Mouse (Mus musculus): ENCODE results near the gene Gm20517. TPM values are rescaled to one million over a fixed set of nuclear protein-coding genes. Genes with fewer than 3 reads are reported as not detected.

Gm20517 gene
- polyA plus RNA-seq, 1 experiment, result 1.3 TPM

GRCm38 (mm10) chr17:47710036-47710435 is 98.6 kb downstream of the Gm20517 start:
- Histone ChIP-seq H3K4me3 (ENCODE audit: insufficient read depth, poor library complexity, severe bottlenecking) (no peak overlapping the region), H3K27me3 (ENCODE audit: control insufficient read depth, insufficient read depth, insufficient read length) (peaks cover 29% of the 10 kb centered on the region), H3ac (ENCODE audit: control insufficient read depth, insufficient read length, low read depth) (no peak overlapping the region), H3K79me2 (ENCODE audit: control insufficient read depth, insufficient read depth) (no peaks in the 10 kb centered on the region), H3K79me3 (ENCODE audit: low read depth) (no peaks in the 10 kb centered on the region), H3K36me3 (ENCODE audit: control insufficient read depth, insufficient read depth) (no peaks in the 10 kb centered on the region)
- TF ChIP-seq MYOD1 (IDR thresholded peaks at IDR 0.05; ENCODE audit: control insufficient read depth, insufficient read length, low read depth) (no peak), CEBPB (IDR thresholded peaks at IDR 0.05; ENCODE audit: low read depth) (no peak), MAX (IDR thresholded peaks at IDR 0.05) (no peak), FOSL1 (IDR thresholded peaks at IDR 0.05; ENCODE audit: insufficient read depth, low read length, poor library complexity, severe bottlenecking) (no peak), CTCF (IDR thresholded peaks at IDR 0.05; ENCODE audit: control insufficient read depth, insufficient read depth, insufficient read length) (no peak), USF1 (IDR thresholded peaks at IDR 0.05; ENCODE audit: low read depth) (no peak), MYOG (IDR thresholded peaks at IDR 0.05; ENCODE audit: control insufficient read depth, extremely low read depth, insufficient read length) (no peak)

GRCm38 (mm10) chr17:47711883-47712282 is 100.5 kb downstream of the Gm20517 start:
- TF ChIP-seq MAX (IDR thresholded peaks at IDR 0.05), result no peak
- no peak for TF ChIP-seq USF1 (IDR thresholded peaks at IDR 0.05; ENCODE audit: low read depth)
- no peak for TF ChIP-seq FOSL1 (IDR thresholded peaks at IDR 0.05; ENCODE audit: insufficient read depth, low read length, poor library complexity, severe bottlenecking)
- TF ChIP-seq MYOG (IDR thresholded peaks at IDR 0.05; ENCODE audit: control insufficient read depth, extremely low read depth, insufficient read length), result no peak
- TF ChIP-seq MYOD1 (IDR thresholded peaks at IDR 0.05; ENCODE audit: control insufficient read depth, insufficient read length, low read depth), result no peak
- no peak for TF ChIP-seq CTCF (IDR thresholded peaks at IDR 0.05; ENCODE audit: control insufficient read depth, insufficient read depth, insufficient read length)
- TF ChIP-seq CEBPB (IDR thresholded peaks at IDR 0.05; ENCODE audit: low read depth), result no peak
- Histone ChIP-seq H3K36me3 (ENCODE audit: control insufficient read depth, insufficient read depth) (no peaks in the 10 kb centered on the region), H3K4me3 (ENCODE audit: insufficient read depth, poor library complexity, severe bottlenecking) (no peak overlapping the region), H3ac (ENCODE audit: control insufficient read depth, insufficient read length, low read depth) (no peak overlapping the region), H3K79me2 (ENCODE audit: control insufficient read depth, insufficient read depth) (no peaks in the 10 kb centered on the region), H3K79me3 (ENCODE audit: low read depth) (no peaks in the 10 kb centered on the region), H3K27me3 (ENCODE audit: control insufficient read depth, insufficient read depth, insufficient read length) (peaks cover 48% of the 10 kb centered on the region)

DNA sequence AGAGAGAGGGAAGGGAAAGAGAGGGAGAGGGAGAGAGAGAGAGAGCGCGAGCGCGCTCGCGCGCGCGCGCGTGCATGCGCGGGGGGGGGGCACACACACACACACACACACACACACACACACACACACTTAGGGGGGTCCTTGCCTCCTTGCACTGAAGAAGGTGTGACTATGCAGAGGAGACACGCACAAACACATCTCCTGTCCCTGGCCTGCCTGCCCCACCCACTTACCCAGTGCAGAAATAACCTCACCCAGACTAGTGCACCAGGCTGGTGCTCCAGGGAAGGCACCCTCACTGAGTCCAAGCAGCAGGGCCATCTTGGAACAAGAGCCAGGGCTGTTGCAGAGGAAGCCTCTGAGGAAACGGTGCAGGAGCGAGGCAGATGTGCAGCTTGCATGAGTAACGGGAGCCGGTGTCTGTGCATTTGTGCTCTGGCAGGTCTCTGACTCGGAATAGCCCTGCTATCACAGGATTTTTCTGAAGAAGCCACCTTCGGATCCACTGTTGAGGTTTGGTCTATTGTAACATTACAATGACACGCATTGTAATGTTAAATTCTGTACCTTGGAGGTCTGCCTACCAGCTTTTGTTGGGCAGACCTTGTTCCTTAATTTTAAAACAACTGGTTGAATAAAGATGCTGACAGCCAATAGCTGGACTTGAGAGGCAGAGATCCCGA is 101.6 kb downstream of the Gm20517 start:
- Histone ChIP-seq H3K79me3 (ENCODE audit: low read depth) (no peaks in the 10 kb centered on the region), H3K4me3 (ENCODE audit: insufficient read depth, poor library complexity, severe bottlenecking) (no peak overlapping the region), H3K27me3 (ENCODE audit: control insufficient read depth, insufficient read depth, insufficient read length) (peaks cover 48% of the 10 kb centered on the region), H3K79me2 (ENCODE audit: control insufficient read depth, insufficient read depth) (no peaks in the 10 kb centered on the region), H3ac (ENCODE audit: control insufficient read depth, insufficient read length, low read depth) (no peak overlapping the region), H3K36me3 (ENCODE audit: control insufficient read depth, insufficient read depth) (no peaks in the 10 kb centered on the region)
- TF ChIP-seq MYOD1 (IDR thresholded peaks at IDR 0.05; ENCODE audit: control insufficient read depth, insufficient read length, low read depth) (no peak), CEBPB (IDR thresholded peaks at IDR 0.05; ENCODE audit: low read depth) (no peak), FOSL1 (IDR thresholded peaks at IDR 0.05; ENCODE audit: insufficient read depth, low read length, poor library complexity, severe bottlenecking) (no peak), MAX (IDR thresholded peaks at IDR 0.05) (no peak), MYOG (IDR thresholded peaks at IDR 0.05; ENCODE audit: control insufficient read depth, extremely low read depth, insufficient read length) (no peak), USF1 (IDR thresholded peaks at IDR 0.05; ENCODE audit: low read depth) (no peak)

DNA sequence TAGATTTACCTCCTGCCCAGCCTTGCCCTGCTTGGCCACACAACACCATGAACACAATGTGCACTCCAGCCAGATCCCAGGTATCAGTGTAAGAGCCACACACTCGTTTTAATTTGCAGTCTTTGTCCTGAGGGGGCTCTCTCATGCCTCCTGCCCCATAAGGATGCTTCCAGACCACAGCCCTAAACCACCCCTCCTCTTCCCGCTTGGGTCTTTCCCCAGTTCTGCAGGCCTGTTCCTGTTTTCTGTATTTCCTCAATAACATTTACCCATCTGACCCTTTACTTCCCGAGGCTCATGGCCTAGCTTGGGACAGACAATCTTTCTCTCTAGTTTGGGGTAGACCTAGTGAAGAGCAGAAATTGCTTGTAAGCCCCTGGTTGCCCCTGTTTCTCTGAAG is 103.6 kb downstream of the Gm20517 start:
- no peak overlapping the region for H3ac ChIP-seq (ENCODE audit: control insufficient read depth, insufficient read length, low read depth)
- no peak for TF ChIP-seq MYOG (IDR thresholded peaks at IDR 0.05; ENCODE audit: control insufficient read depth, extremely low read depth, insufficient read length)
- TF ChIP-seq CEBPB (IDR thresholded peaks at IDR 0.05; ENCODE audit: low read depth), result no peak
- TF ChIP-seq MYOD1 (IDR thresholded peaks at IDR 0.05; ENCODE audit: control insufficient read depth, insufficient read length, low read depth), result no peak
- no peak for TF ChIP-seq MAX (IDR thresholded peaks at IDR 0.05)

DNA sequence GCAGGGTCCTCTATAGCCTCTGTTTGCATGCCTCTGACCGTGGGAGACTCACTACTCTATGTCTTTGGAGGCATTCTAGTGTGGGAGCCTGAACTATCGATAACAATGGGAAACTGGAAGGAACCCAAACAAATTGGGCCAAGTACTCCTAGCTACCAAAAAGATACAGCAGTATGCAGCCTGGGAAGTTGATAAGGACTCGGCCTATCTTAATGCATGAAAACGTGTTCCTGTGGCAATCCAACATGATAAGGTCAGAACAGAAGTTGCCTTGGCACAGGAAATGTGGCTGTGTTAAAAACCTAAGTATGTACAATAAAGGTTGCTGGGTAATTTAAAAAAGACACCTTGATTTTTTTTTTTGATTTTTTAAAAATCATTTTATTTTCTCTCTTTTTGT is 109.8 kb downstream of the Gm20517 start:
- no peaks in the 10 kb centered on the region for H3K79me2 ChIP-seq (ENCODE audit: control insufficient read depth, insufficient read depth)
- no peak overlapping the region for H3K4me3 ChIP-seq (ENCODE audit: insufficient read depth, poor library complexity, severe bottlenecking)
- no peaks in the 10 kb centered on the region for H3K36me3 ChIP-seq (ENCODE audit: control insufficient read depth, insufficient read depth)
- peaks cover 25% of the 10 kb centered on the region for H3K27me3 ChIP-seq (ENCODE audit: control insufficient read depth, insufficient read depth, insufficient read length)
- no peak overlapping the region for H3ac ChIP-seq (ENCODE audit: control insufficient read depth, insufficient read length, low read depth)
- H3K79me3 ChIP-seq (ENCODE audit: low read depth), result no peaks in the 10 kb centered on the region
- TF ChIP-seq FOSL1 (IDR thresholded peaks at IDR 0.05; ENCODE audit: insufficient read depth, low read length, poor library complexity, severe bottlenecking), result no peak
- TF ChIP-seq CEBPB (IDR thresholded peaks at IDR 0.05; ENCODE audit: low read depth), result no peak
- TF ChIP-seq USF1 (IDR thresholded peaks at IDR 0.05; ENCODE audit: low read depth), result no peak

More for the DNA sequence above, 103.6 kb downstream of the Gm20517 start:
- Histone ChIP-seq H3K36me3 (ENCODE audit: control insufficient read depth, insufficient read depth) (no peaks in the 10 kb centered on the region), H3K27me3 (ENCODE audit: control insufficient read depth, insufficient read depth, insufficient read length) (peaks cover 40% of the 10 kb centered on the region), H3K79me2 (ENCODE audit: control insufficient read depth, insufficient read depth) (no peaks in the 10 kb centered on the region), H3K79me3 (ENCODE audit: low read depth) (no peaks in the 10 kb centered on the region), H3K4me3 (ENCODE audit: insufficient read depth, poor library complexity, severe bottlenecking) (no peak overlapping the region)

- Histone ChIP-seq H3K79me2 (ENCODE audit: control insufficient read depth, insufficient read depth) (no peaks in the 10 kb centered on the region), H3K36me3 (ENCODE audit: control insufficient read depth, insufficient read depth) (no peaks in the 10 kb centered on the region), H3ac (ENCODE audit: control insufficient read depth, insufficient read length, low read depth) (no peak within 1 kb of the TSS), H3K27me3 (ENCODE audit: control insufficient read depth, insufficient read depth, insufficient read length) (peaks cover 49% of the 10 kb centered on the region), H3K4me3 (ENCODE audit: insufficient read depth, poor library complexity, severe bottlenecking) (no peak within 1 kb of the TSS), H3K79me3 (ENCODE audit: low read depth) (no peaks in the 10 kb centered on the region)
- no peak for TF ChIP-seq MYOD1 (IDR thresholded peaks at IDR 0.05; ENCODE audit: control insufficient read depth, insufficient read length, low read depth)
- TF ChIP-seq FOSL1 (IDR thresholded peaks at IDR 0.05; ENCODE audit: insufficient read depth, low read length, poor library complexity, severe bottlenecking), result no peak
- TF ChIP-seq MAX (IDR thresholded peaks at IDR 0.05), result no peak
- TF ChIP-seq USF1 (IDR thresholded peaks at IDR 0.05; ENCODE audit: low read depth), result no peak
- no peak for TF ChIP-seq MYOG (IDR thresholded peaks at IDR 0.05; ENCODE audit: control insufficient read depth, extremely low read depth, insufficient read length)
- TF ChIP-seq CTCF (IDR thresholded peaks at IDR 0.05; ENCODE audit: control insufficient read depth, insufficient read depth, insufficient read length), result no peak
- TF ChIP-seq CEBPB (IDR thresholded peaks at IDR 0.05; ENCODE audit: low read depth), result no peak
These were observed 115.2 kb downstream of the Gm20517 start, which contains the start of gene Pgc for GRCm38 (mm10) chr17:47726566-47726965. Gene Pgc (plus strand): TSS chr17:47726842.

All from C2C12 (cell line).